8 mouse cellular contexts compared by ENCODE assay signal in genomic region chr4:142449713-142450112, GRCm38 (mm10).
DNase-seq lines count a peak whose midpoint lies in the region; ATAC-seq and TF ChIP-seq lines count a peak whose summit lies in the region.

No protein-coding gene starts in this region.

- no peak overlapping the region for H3K4me2 ChIP-seq in kidney, embryonic 16.5 days (replicated peaks; ENCODE audit: low read depth, low read length)
- H3K4me2 ChIP-seq in kidney, embryonic 14.5 days (replicated peaks; ENCODE audit: low read depth, low read length), result no peak overlapping the region
- H3K4me2 ChIP-seq in embryonic facial prominence, embryonic 14.5 days (ENCODE audit: low read depth, low read length), result no peak overlapping the region
- H3K4me2 ChIP-seq in limb, embryonic 14.5 days (replicated peaks; ENCODE audit: low read depth, low read length, severe bottlenecking), result no peak overlapping the region

- DNase-seq in adrenal gland, adult 2 months, result peak; percentile 54
- DNase-seq in embryonic facial prominence, embryonic 14.5 days (ENCODE audit: low spot score), result peak; percentile 84
- DNase-seq in limb, embryonic 14.5 days (ENCODE audit: low spot score), result peak; percentile 84
- DNase-seq in cerebellum, adult 2 months, result no peak
- DNase-seq in left cerebral cortex, adult 18-20 months (ENCODE audit: low spot score in 2 of 2), result no peak
- no peak for DNase-seq in thymus, postnatal 36 days

- 43% methylated on average over 13 of the region's 13 CpGs for WGBS in kidney, embryonic 16.5 days
- WGBS in kidney, embryonic 14.5 days, result 57% methylated on average over 13 of the region's 13 CpGs
- WGBS in embryonic facial prominence, embryonic 14.5 days, result 42% methylated on average over 13 of the region's 13 CpGs
- WGBS in limb, embryonic 14.5 days, result 37% methylated on average over 13 of the region's 13 CpGs
- 46% methylated on average over 13 of the region's 13 CpGs for WGBS in cerebellum, adult 2 months

- H3K27ac ChIP-seq in kidney, embryonic 16.5 days (ENCODE audit: low read length), result peak overlapping the region; percentile 52; the same call in 1 of the 2 replicates
- no peak overlapping the region for H3K27ac ChIP-seq in kidney, embryonic 14.5 days (ENCODE audit: low read depth, low read length)
- H3K27ac ChIP-seq in embryonic facial prominence, embryonic 14.5 days (replicated peaks; ENCODE audit: low read depth, low read length), result no peak overlapping the region
- peak overlapping the region; percentile 73 for H3K27ac ChIP-seq in limb, embryonic 14.5 days (replicated peaks; ENCODE audit: low read depth, low read length)
- no peak overlapping the region for H3K27ac ChIP-seq in cerebellum, adult 2 months (ENCODE audit: insufficient read depth, low read length)

- ATAC-seq in kidney, embryonic 16.5 days (ENCODE audit: low FRiP score, low TSS enrichment), result no peak
- ATAC-seq in kidney, embryonic 14.5 days (ENCODE audit: low FRiP score, low TSS enrichment), result no peak
- ATAC-seq in embryonic facial prominence, embryonic 14.5 days (ENCODE audit: low read depth), result peak; percentile 45
- peak; percentile 51; the same call in 1 of the 2 replicates for ATAC-seq in limb, embryonic 14.5 days (ENCODE audit: low FRiP score, low read depth)

- no peak overlapping the region for H3K4me3 ChIP-seq in kidney, embryonic 16.5 days (ENCODE audit: low read length)
- H3K4me3 ChIP-seq in kidney, embryonic 14.5 days (ENCODE audit: low read length), result no peak overlapping the region
- H3K4me3 ChIP-seq in embryonic facial prominence, embryonic 14.5 days (ENCODE audit: low read depth, low read length), result no peak overlapping the region
- H3K4me3 ChIP-seq in limb, embryonic 14.5 days (replicated peaks; ENCODE audit: low read length), result no peak overlapping the region
- no peak overlapping the region for H3K4me3 ChIP-seq in cerebellum, adult 2 months (replicated peaks; ENCODE audit: insufficient read depth, low read depth, low read length)

- H3K9me3 ChIP-seq in kidney, embryonic 16.5 days (ENCODE audit: low read length), result no peaks in the 10 kb centered on the region
- no peaks in the 10 kb centered on the region for H3K9me3 ChIP-seq in kidney, embryonic 14.5 days (ENCODE audit: control insufficient read depth, low read length)
- H3K9me3 ChIP-seq in embryonic facial prominence, embryonic 14.5 days (ENCODE audit: control insufficient read depth, low read length), result no peaks in the 10 kb centered on the region
- H3K9me3 ChIP-seq in limb, embryonic 14.5 days (ENCODE audit: control insufficient read depth, low read length), result no peaks in the 10 kb centered on the region

- no peaks in the 10 kb centered on the region for H3K36me3 ChIP-seq in kidney, embryonic 16.5 days (ENCODE audit: insufficient read depth, low read length)
- H3K36me3 ChIP-seq in kidney, embryonic 14.5 days (ENCODE audit: control insufficient read depth, insufficient read depth, low read length), result no peaks in the 10 kb centered on the region
- H3K36me3 ChIP-seq in embryonic facial prominence, embryonic 14.5 days (ENCODE audit: control insufficient read depth, insufficient read depth, low read length), result no peaks in the 10 kb centered on the region
- no peaks in the 10 kb centered on the region for H3K36me3 ChIP-seq in limb, embryonic 14.5 days (ENCODE audit: control insufficient read depth, insufficient read depth, low read length)

- H3K4me1 ChIP-seq in kidney, embryonic 16.5 days (ENCODE audit: insufficient read depth, low read length), result peaks cover 20% of the 10 kb centered on the region; the same call in 1 of the 2 replicates
- peaks cover 11% of the 10 kb centered on the region; the same call in 1 of the 2 replicates for H3K4me1 ChIP-seq in kidney, embryonic 14.5 days (ENCODE audit: control insufficient read depth, insufficient read depth, low read length)
- H3K4me1 ChIP-seq in embryonic facial prominence, embryonic 14.5 days (ENCODE audit: control insufficient read depth, insufficient read depth, low read length), result peaks cover 10% of the 10 kb centered on the region
- peaks cover 18% of the 10 kb centered on the region for H3K4me1 ChIP-seq in limb, embryonic 14.5 days (ENCODE audit: control insufficient read depth, insufficient read depth, low read length)
- H3K4me1 ChIP-seq in cerebellum, adult 2 months (ENCODE audit: control insufficient read depth, insufficient read depth, low read length), result peaks cover 11% of the 10 kb centered on the region

- no peak for TF ChIP-seq POLR2A in limb, embryonic 14.5 days (IDR thresholded peaks at IDR 0.05; ENCODE audit: borderline replicate concordance, extremely low read depth, insufficient read depth, insufficient read length)
- TF ChIP-seq POLR2A in cerebellum, adult 2 months (IDR thresholded peaks at IDR 0.05; ENCODE audit: borderline replicate concordance, insufficient read depth, low read length), result no peak

- H3K9ac ChIP-seq in kidney, embryonic 16.5 days (replicated peaks; ENCODE audit: low read length), result no peak overlapping the region
- H3K9ac ChIP-seq in kidney, embryonic 14.5 days (ENCODE audit: low read depth, low read length), result no peak overlapping the region
- H3K9ac ChIP-seq in embryonic facial prominence, embryonic 14.5 days (ENCODE audit: low read depth, low read length), result no peak overlapping the region
- no peak overlapping the region for H3K9ac ChIP-seq in limb, embryonic 14.5 days (ENCODE audit: low read depth, low read length, severe bottlenecking)

- H3K27me3 ChIP-seq in kidney, embryonic 16.5 days (ENCODE audit: insufficient read depth, low read length), result no peaks in the 10 kb centered on the region
- H3K27me3 ChIP-seq in kidney, embryonic 14.5 days (ENCODE audit: control insufficient read depth, insufficient read depth, low read length), result peaks cover 2% of the 10 kb centered on the region; the same call in 1 of the 2 replicates
- H3K27me3 ChIP-seq in embryonic facial prominence, embryonic 14.5 days (replicated peaks; ENCODE audit: control insufficient read depth, insufficient read depth, low read length), result no peaks in the 10 kb centered on the region
- no peaks in the 10 kb centered on the region for H3K27me3 ChIP-seq in limb, embryonic 14.5 days (ENCODE audit: control insufficient read depth, insufficient read depth, low read length)
- no peaks in the 10 kb centered on the region for H3K27me3 ChIP-seq in cerebellum, adult 2 months (ENCODE audit: control insufficient read depth, insufficient read depth, low read length)

- no peak for TF ChIP-seq CTCF in cerebellum, adult 2 months (IDR thresholded peaks at IDR 0.05; ENCODE audit: borderline replicate concordance, insufficient read depth, low read depth, low read length)

Comparison
In these comparisons a context has a peak if more than half of its experiments do, and no peak if none do; other contexts are left out.
1. H3K27ac ChIP-seq: peak in kidney, embryonic 16.5 days (single experiment) and limb, embryonic 14.5 days (single experiment); none in kidney, embryonic 14.5 days (single experiment), embryonic facial prominence, embryonic 14.5 days (single experiment) and cerebellum, adult 2 months (single experiment).
2. ATAC-seq: peak in embryonic facial prominence, embryonic 14.5 days (single experiment) and limb, embryonic 14.5 days (single experiment); none in kidney, embryonic 16.5 days (single experiment) and kidney, embryonic 14.5 days (single experiment).
3. DNase-seq: peak in adrenal gland, adult 2 months (single experiment), embryonic facial prominence, embryonic 14.5 days (single experiment) and limb, embryonic 14.5 days (single experiment); none in cerebellum, adult 2 months (0 of 2), left cerebral cortex, adult 18-20 months (0 of 2) and thymus, postnatal 36 days (0 of 2).